Mouse (Mus musculus): ENCODE measurements around the gene Lpp. TPM values are rescaled to one million over a fixed set of nuclear protein-coding genes. Genes with fewer than 3 reads are reported as not detected.

The Lpp gene
- total and polyA plus RNA-seq, 3 experiments = not detected

- Histone ChIP-seq H3K36me3 (ENCODE audit: control insufficient read depth in 1 of 2, insufficient read depth in 2 of 2, low read length in 2 of 2) (no peaks in the 10 kb centered on the region), H3K27me3 (ENCODE audit: control insufficient read depth in 1 of 2, insufficient read depth in 2 of 2, low read length in 2 of 2) (no peaks in the 10 kb centered on the region), H3K4me3 (ENCODE audit: control insufficient read depth in 1 of 2, insufficient read depth in 1 of 2, low read depth in 2 of 2, low read length in 2 of 2) (no peak overlapping the region), H3K27ac (ENCODE audit: control insufficient read depth, low read depth, low read length) (no peak overlapping the region), H3K79me2 (ENCODE audit: control insufficient read depth, insufficient read depth, low read length, poor library complexity) (no peaks in the 10 kb centered on the region), H3K9me3 (replicated peaks; ENCODE audit: insufficient read depth, low read length) (no peaks in the 10 kb centered on the region), H3K4me1 (ENCODE audit: control insufficient read depth in 1 of 2, insufficient read depth in 2 of 2, low read length in 2 of 2) (no peaks in the 10 kb centered on the region), H3K9ac (ENCODE audit: control insufficient read depth, low read depth, low read length, poor library complexity, severe bottlenecking) (no peak overlapping the region)
- DNase-seq (ENCODE audit: low read depth, low spot score) = no peak
- TF ChIP-seq MAX (IDR thresholded peaks at IDR 0.05; ENCODE audit: low read length) (no peak), MAFK (IDR thresholded peaks at IDR 0.05; ENCODE audit: borderline replicate concordance, low read depth, low read length) (no peak), ETS1 (IDR thresholded peaks at IDR 0.05; ENCODE audit: low read depth, low read length) (no peak), ZMIZ1 (IDR thresholded peaks at IDR 0.05; ENCODE audit: low read depth, low read length) (no peak)
Measured at GRCm38 (mm10) chr16:24949265-24949664, 556.0 kb downstream of the Lpp start.

- Histone ChIP-seq H3K9ac (ENCODE audit: control insufficient read depth, low read depth, low read length, poor library complexity, severe bottlenecking) (no peak overlapping the region), H3K79me2 (ENCODE audit: control insufficient read depth, insufficient read depth, low read length, poor library complexity) (no peaks in the 10 kb centered on the region), H3K27me3 (ENCODE audit: control insufficient read depth in 1 of 2, insufficient read depth in 2 of 2, low read length in 2 of 2) (no peaks in the 10 kb centered on the region), H3K9me3 (replicated peaks; ENCODE audit: insufficient read depth, low read length) (no peaks in the 10 kb centered on the region), H3K4me3 (ENCODE audit: control insufficient read depth in 1 of 2, insufficient read depth in 1 of 2, low read depth in 2 of 2, low read length in 2 of 2) (no peak overlapping the region), H3K4me1 (ENCODE audit: control insufficient read depth in 1 of 2, insufficient read depth in 2 of 2, low read length in 2 of 2) (no peaks in the 10 kb centered on the region), H3K27ac (ENCODE audit: control insufficient read depth, low read depth, low read length) (no peak overlapping the region), H3K36me3 (ENCODE audit: control insufficient read depth in 1 of 2, insufficient read depth in 2 of 2, low read length in 2 of 2) (no peaks in the 10 kb centered on the region)
- no peak for TF ChIP-seq HCFC1 (IDR thresholded peaks at IDR 0.05; ENCODE audit: low read depth, low read length)
- no peak for TF ChIP-seq MXI1 (IDR thresholded peaks at IDR 0.05; ENCODE audit: low read depth, low read length)
- no peak for TF ChIP-seq TAL1 (IDR thresholded peaks at IDR 0.05; ENCODE audit: low read length)
- no peak for TF ChIP-seq RAD21 (IDR thresholded peaks at IDR 0.05; ENCODE audit: low read depth, low read length)
- no peak for TF ChIP-seq GATA1 (IDR thresholded peaks at IDR 0.05; ENCODE audit: low read depth, low read length)
- no peak for TF ChIP-seq MYB (IDR thresholded peaks at IDR 0.05; ENCODE audit: low read depth, low read length)
- TF ChIP-seq ETS1 (IDR thresholded peaks at IDR 0.05; ENCODE audit: low read depth, low read length) = no peak
- no peak for TF ChIP-seq NRF1 (IDR thresholded peaks at IDR 0.05; ENCODE audit: insufficient read depth, low read depth, low read length, poor library complexity, severe bottlenecking)
- TF ChIP-seq NELFE (IDR thresholded peaks at IDR 0.05; ENCODE audit: low read depth, low read length) = no peak
- TF ChIP-seq UBTF (IDR thresholded peaks at IDR 0.05; ENCODE audit: borderline replicate concordance, insufficient read depth, low read depth, low read length) = no peak
- TF ChIP-seq RCOR1 (IDR thresholded peaks at IDR 0.05; ENCODE audit: low read depth, low read length) = no peak
- no peak for TF ChIP-seq USF1 (IDR thresholded peaks at IDR 0.05; ENCODE audit: low read depth, low read length)
- no peak for TF ChIP-seq TCF12 (IDR thresholded peaks at IDR 0.05; ENCODE audit: low read depth, low read length)
- no peak for TF ChIP-seq MAFK (IDR thresholded peaks at IDR 0.05; ENCODE audit: borderline replicate concordance, low read depth, low read length)
- TF ChIP-seq BHLHE40 (IDR thresholded peaks at IDR 0.05; ENCODE audit: borderline replicate concordance, low read depth, low read length) = no peak
- no peak for TF ChIP-seq ELF1 (IDR thresholded peaks at IDR 0.05; ENCODE audit: low read depth, low read length)
- no peak for TF ChIP-seq POLR2AphosphoS2 (IDR thresholded peaks at IDR 0.05; ENCODE audit: low read length)
- TF ChIP-seq E2F4 (IDR thresholded peaks at IDR 0.05; ENCODE audit: borderline replicate concordance, low read depth, low read length) = no peak
- TF ChIP-seq MYC (IDR thresholded peaks at IDR 0.05; ENCODE audit: low read depth, low read length) = no peak
- DNase-seq (ENCODE audit: low read depth, low spot score) = no peak
Measured at GRCm38 (mm10) chr16:24950112-24950743, 556.9 kb downstream of the Lpp start.
